Mouse (Mus musculus): ENCODE measurements around the gene Sh3kbp1.

GRCm38 (mm10) chrX:159626907-159627587 is at the start of gene Sh3kbp1:
- no peak; the same call in 1 of the 2 replicates for TF ChIP-seq POLR2A (IDR thresholded peaks at IDR 0.05; ENCODE audit: low read depth, low read length)
- TF ChIP-seq CTCF (IDR thresholded peaks at IDR 0.05; ENCODE audit: borderline replicate concordance, insufficient read depth, low read length) = no peak

Data from embryonic fibroblast, embryonic 13.5 days (primary cell).